Mouse (Mus musculus) left cerebral cortex, postnatal 25 days (tissue): ENCODE results near the gene Pllp. TPM values are rescaled to one million over a fixed set of nuclear protein-coding genes. Genes with fewer than 3 reads are reported as not detected.

Experiments used
- DNase-seq, 2 experiments: peaks; one replicate each; pipeline ENCODE4 v3.0.0; 2022; ENCODE audit warnings: low spot score in 2 of 2, mixed read lengths in 1 of 2
- intact Hi-C: fragments of 180-260 bp; cut with DNase I; formaldehyde crosslinking; loops from one replicate; pipeline ENCODE4 v1.15.1; 2025
- total RNA-seq, 2 experiments: library from RNA; stranded (reverse); gene quantifications; 2 replicates each; pipeline ENCODE4 v1.2.3; 2021

Gene Pllp
- 10 to 100 TPM; 37.5 to 40.2 TPM for total RNA-seq

GRCm38 (mm10) chr8:94695994-94696384, at the start of gene Pllp:
Gene Pllp, minus strand, starts transcription at chr8:94696278.
- DNase-seq, result peak; percentile 31 to 54
- intact Hi-C loops, result loop anchor here (2.0 kb wide), 1 partner anchor 163 kb away; the partner anchor contains the start of gene Cpne2

- intact Hi-C loops, result no loop called here
- no peak for DNase-seq
These were observed 49.6 kb upstream of the Pllp start, which contains the start of gene Ccl22 for GRCm38 (mm10) chr8:94745476-94746184. Gene Ccl22, plus strand, starts transcription at chr8:94745590.

- intact Hi-C loops, result no loop called here
- no peak for DNase-seq
These were observed 48.9 kb upstream of the Pllp start for GRCm38 (mm10) chr8:94744972-94745371.

- intact Hi-C loops, result no loop called here
These were observed 48.4 kb upstream of the Pllp start for GRCm38 (mm10) chr8:94744484-94744883.

GRCm38 (mm10) chr8:94741726-94742125, 45.6 kb upstream of the Pllp start:
- intact Hi-C loops, result no loop called here
- DNase-seq, result no peak

More at GRCm38 (mm10) chr8:94744484-94744883, 48.4 kb upstream of the Pllp start:
- peak in 1 of 2 experiments; percentile 65 for DNase-seq

GRCm38 (mm10) chr8:94740591-94740990, 44.5 kb upstream of the Pllp start:
- intact Hi-C loops, result no loop called here
- no peak for DNase-seq

- intact Hi-C loops, result no loop called here
- no peak for DNase-seq
These were observed 43.8 kb upstream of the Pllp start for GRCm38 (mm10) chr8:94739829-94740228.

- peak in 1 of 2 experiments; percentile 27 for DNase-seq
- intact Hi-C loops, result no loop called here
These were observed 39.5 kb upstream of the Pllp start for GRCm38 (mm10) chr8:94735426-94736094.

- no peak for DNase-seq
- intact Hi-C loops, result no loop called here
These were observed 38.8 kb upstream of the Pllp start for GRCm38 (mm10) chr8:94734735-94735350.

GRCm38 (mm10) chr8:94733821-94734465, 37.9 kb upstream of the Pllp start:
- peak in 1 of 2 experiments; percentile 15 for DNase-seq
- intact Hi-C loops, result no loop called here

GRCm38 (mm10) chr8:94729301-94729700, 33.2 kb upstream of the Pllp start:
- intact Hi-C loops, result no loop called here
- DNase-seq, result no peak

- intact Hi-C loops, result no loop called here
- no peak for DNase-seq
These were observed 29.9 kb upstream of the Pllp start for GRCm38 (mm10) chr8:94725998-94726397.

- intact Hi-C loops, result no loop called here
- no peak for DNase-seq
These were observed 20.8 kb upstream of the Pllp start for GRCm38 (mm10) chr8:94716841-94717240.

- no peak for DNase-seq
- intact Hi-C loops, result no loop called here
These were observed 19.8 kb upstream of the Pllp start for GRCm38 (mm10) chr8:94715871-94716270.

GRCm38 (mm10) chr8:94714556-94714955, 18.5 kb upstream of the Pllp start:
- DNase-seq, result no peak
- intact Hi-C loops, result no loop called here

- intact Hi-C loops, result no loop called here
- DNase-seq, result no peak
These were observed 15.2 kb upstream of the Pllp start for GRCm38 (mm10) chr8:94711160-94711718.

GRCm38 (mm10) chr8:94710336-94710735, 14.3 kb upstream of the Pllp start:
- intact Hi-C loops, result no loop called here
- no peak for DNase-seq

GRCm38 (mm10) chr8:94706732-94707395, 10.8 kb upstream of the Pllp start:
- no peak for DNase-seq
- intact Hi-C loops, result no loop called here

GRCm38 (mm10) chr8:94705581-94706245, 9.6 kb upstream of the Pllp start:
- no peak for DNase-seq
- intact Hi-C loops, result no loop called here
